Mouse (Mus musculus): ENCODE measurements around the gene Yif1a. TPM values are rescaled to one million over a fixed set of nuclear protein-coding genes. Genes with fewer than 3 reads are reported as not detected.
A peak's percentile ranks its signal among the peaks of the same experiment; 100 is the strongest.

The Yif1a gene
- total RNA-seq, 2 experiments from 2014 or later = 21.6 to 25.5 TPM

- no peak for DNase-seq (ENCODE audit: low spot score in 2 of 2)
Observed at GRCm38 (mm10) chr19:5109659-5110453, 21.5 kb downstream of the Yif1a start.

GRCm38 (mm10) chr19:5113783-5114182 lies 25.4 kb downstream of the Yif1a start:
- peak; percentile 36 to 62 for DNase-seq (ENCODE audit: low spot score in 2 of 2)

- peak; percentile 90 to 92 for DNase-seq (ENCODE audit: low spot score in 2 of 2)
Observed at GRCm38 (mm10) chr19:5117494-5118383, 29.4 kb downstream of the Yif1a start.

GRCm38 (mm10) chr19:5118384-5118698 lies 30.0 kb downstream of the Yif1a start, which contains the start of gene Klc2:
Klc2 (minus strand) TSS chr19:5118560.
- no peak for DNase-seq (ENCODE audit: low spot score in 2 of 2)

- DNase-seq (ENCODE audit: low spot score in 2 of 2) = no peak
Observed at GRCm38 (mm10) chr19:5122492-5122891, 34.2 kb downstream of the Yif1a start.

GRCm38 (mm10) chr19:5123241-5123640 lies 34.9 kb downstream of the Yif1a start:
- DNase-seq (ENCODE audit: low spot score in 2 of 2) = no peak

GRCm38 (mm10) chr19:5124055-5124614 lies 35.8 kb downstream of the Yif1a start:
- DNase-seq (ENCODE audit: low spot score in 2 of 2) = no peak

GRCm38 (mm10) chr19:5129770-5130169 lies 41.4 kb downstream of the Yif1a start:
- no peak for DNase-seq (ENCODE audit: low spot score in 2 of 2)

GRCm38 (mm10) chr19:5131237-5131636 lies 42.9 kb downstream of the Yif1a start:
- DNase-seq (ENCODE audit: low spot score in 2 of 2) = no peak

GRCm38 (mm10) chr19:5139640-5140039 lies 51.3 kb downstream of the Yif1a start:
- DNase-seq (ENCODE audit: low spot score in 2 of 2) = peak; percentile 77 to 80

Other genes with a start within 250 kb of the Yif1a start
- 10 to 100 TPM; 28.9 to 33.8 TPM for gene Ccs, start 249.2 kb upstream of the Yif1a start, total RNA-seq (2021)
- 1 to 10 TPM; 2.2 to 2.7 TPM for gene Ccdc87, start 249.2 kb upstream of the Yif1a start, total RNA-seq (2021)
- 100 to 1,000 TPM in 1 of 2 experiments, 10 to 100 TPM in 1; 93.1 to 102 TPM for gene Ctsf, start 233.4 kb upstream of the Yif1a start, total RNA-seq (2021)
- gene Actn3, start 210.6 kb upstream of the Yif1a start, total RNA-seq (2021) = 1 to 10 TPM; 1.2 to 1.4 TPM
- gene Zdhhc24, start 209.9 kb upstream of the Yif1a start, total RNA-seq (2021) = 10 to 100 TPM; 21.4 to 25.2 TPM
- 10 to 100 TPM; 34.8 to 44.6 TPM for gene Bbs1, start 181.9 kb upstream of the Yif1a start, total RNA-seq (2021)
- 10 to 100 TPM; 35.3 to 43.1 TPM for gene Dpp3, start 160.3 kb upstream of the Yif1a start, total RNA-seq (2021)
- 10 to 100 TPM; 25.3 to 27.0 TPM for gene Peli3, start 145.4 kb upstream of the Yif1a start, total RNA-seq (2021)
- 10 to 100 TPM; 58.2 to 61.8 TPM for gene Mrpl11, start 126.4 kb upstream of the Yif1a start, total RNA-seq (2021)
- 10 to 100 TPM; 19.1 to 26.0 TPM for gene Npas4, start 98.2 kb upstream of the Yif1a start, total RNA-seq (2021)
- 10 to 100 TPM; 13.4 to 16.4 TPM for gene Slc29a2, start 64.7 kb upstream of the Yif1a start, total RNA-seq (2021)
- 100 to 1,000 TPM; 118 to 120 TPM for gene B4gat1, start 49.7 kb upstream of the Yif1a start, total RNA-seq (2021)
- 1 to 10 TPM; 6.5 to 7.6 TPM for gene AC124502.3, start 49.6 kb upstream of the Yif1a start, total RNA-seq (2021)
- gene Brms1, start 47.2 kb upstream of the Yif1a start, total RNA-seq (2021) = 10 to 100 TPM; 22.6 to 32.0 TPM
- 10 to 100 TPM; 75.4 to 75.5 TPM for gene Rin1, start 38.1 kb upstream of the Yif1a start, total RNA-seq (2021)
- gene Cd248, start 20.5 kb upstream of the Yif1a start, total RNA-seq (2021) = 1 to 10 TPM; 3.5 to 4.5 TPM
- 100 to 1,000 TPM; 146 to 149 TPM for gene Tmem151a, start 3.0 kb upstream of the Yif1a start, total RNA-seq (2021)
- 100 to 1,000 TPM; 215 to 221 TPM for gene Cnih2, start 10.0 kb downstream of the Yif1a start, total RNA-seq (2021)
- gene Rab1b, start 18.5 kb downstream of the Yif1a start, total RNA-seq (2021) = 100 to 1,000 TPM; 157 to 165 TPM
- gene Klc2, start 30.0 kb downstream of the Yif1a start, total RNA-seq (2021) = 100 to 1,000 TPM; 261 to 289 TPM
- gene Pacs1, start 184.6 kb downstream of the Yif1a start, total RNA-seq (2021) = 10 to 100 TPM; 57.3 to 61.0 TPM
- gene Sf3b2, start 206.9 kb downstream of the Yif1a start, total RNA-seq (2021) = 100 to 1,000 TPM; 209 to 213 TPM
- gene Gal3st3, start 209.8 kb downstream of the Yif1a start, total RNA-seq (2021) = 10 to 100 TPM; 70.5 to 73.8 TPM
- not detected for gene Catsper1, start 247.2 kb downstream of the Yif1a start, total RNA-seq (2021)